Mouse (Mus musculus) left cerebral cortex, postnatal 25 days (tissue): Measurements from ENCODE around the gene Ypel4. TPM values are rescaled to one million over a fixed set of nuclear protein-coding genes. Genes with fewer than 3 reads are reported as not detected.

Experiments used
- microRNA-seq, 2 experiments: library from miRNA; unstranded; fragments of <30 nt; microRNA quantifications; one replicate each; pipeline ENCODE4 v1.2.0; 2022
- total RNA-seq, 2 experiments: library from RNA; stranded (reverse); gene quantifications; 2 replicates each; pipeline ENCODE4 v1.2.3; 2021

Gene Ypel4
- total RNA-seq, 2 experiments from 2014 or later, result 66.7 to 69.0 TPM

Small RNA genes lying within 50 kb of the gene (microRNA-seq; reads per million reads assigned to microRNA genes)
- 2,004 to 2,131 reads per million in 2 experiments for gene Mir130a

Other genes with a start within 250 kb of the Ypel4 start
- gene Ctnnd1, start 83.3 kb upstream of the Ypel4 start, total RNA-seq, result 10 to 100 TPM; 69.0 to 69.4 TPM
- not detected for gene Btbd18, start 75.0 kb upstream of the Ypel4 start, total RNA-seq
- gene Selenoh, start 63.3 kb upstream of the Ypel4 start, total RNA-seq, result 10 to 100 TPM; 31.7 to 39.6 TPM
- 1 to 10 TPM; 7.7 to 10.0 TPM for gene Gm28635, start 56.0 kb upstream of the Ypel4 start, total RNA-seq
- 10 to 100 TPM; 30.4 to 32.0 TPM for gene Med19, start 55.7 kb upstream of the Ypel4 start, total RNA-seq
- gene Tmx2, start 54.9 kb upstream of the Ypel4 start, total RNA-seq, result 100 to 1,000 TPM; 225 to 235 TPM
- 10 to 100 TPM; 45.2 to 50.6 TPM for gene Zdhhc5, start 18.9 kb upstream of the Ypel4 start, total RNA-seq
- 1 to 10 TPM; 8.4 to 9.3 TPM for gene Clp1, start 6.7 kb upstream of the Ypel4 start, total RNA-seq
- gene Gm19426, start 9.6 kb downstream of the Ypel4 start, total RNA-seq, result 1 to 10 TPM; 1.2 to 2.3 TPM
- gene Serping1, start 41.4 kb downstream of the Ypel4 start, total RNA-seq, result 1 to 10 TPM; 7.3 to 7.5 TPM
- 1 to 10 TPM; 5.6 to 8.1 TPM for gene Ube2l6, start 64.8 kb downstream of the Ypel4 start, total RNA-seq
- not detected for gene Smtnl1, start 88.6 kb downstream of the Ypel4 start, total RNA-seq
- gene Timm10, start 92.9 kb downstream of the Ypel4 start, total RNA-seq, result 10 to 100 TPM; 48.1 to 59.6 TPM
- gene Slc43a1, start 104.8 kb downstream of the Ypel4 start, total RNA-seq, result under 1 TPM; 0.18 to 0.69 TPM
- 100 to 1,000 TPM in 1 of 2 experiments, 10 to 100 TPM in 1; 87.6 to 102 TPM for gene Rtn4rl2, start 152.7 kb downstream of the Ypel4 start, total RNA-seq
- gene Slc43a3, start 202.5 kb downstream of the Ypel4 start, total RNA-seq, result under 1 TPM; 0.41 to 0.53 TPM
- gene Prg2, start 246.4 kb downstream of the Ypel4 start, total RNA-seq, result not detected